Mouse (Mus musculus): ENCODE measurements around the gene Taf15. TPM values are rescaled to one million over a fixed set of nuclear protein-coding genes. Genes with fewer than 3 reads are reported as not detected.

The Taf15 gene
- polyA plus RNA-seq, 1 experiment from 2014 or later, result 150 TPM

DNA sequence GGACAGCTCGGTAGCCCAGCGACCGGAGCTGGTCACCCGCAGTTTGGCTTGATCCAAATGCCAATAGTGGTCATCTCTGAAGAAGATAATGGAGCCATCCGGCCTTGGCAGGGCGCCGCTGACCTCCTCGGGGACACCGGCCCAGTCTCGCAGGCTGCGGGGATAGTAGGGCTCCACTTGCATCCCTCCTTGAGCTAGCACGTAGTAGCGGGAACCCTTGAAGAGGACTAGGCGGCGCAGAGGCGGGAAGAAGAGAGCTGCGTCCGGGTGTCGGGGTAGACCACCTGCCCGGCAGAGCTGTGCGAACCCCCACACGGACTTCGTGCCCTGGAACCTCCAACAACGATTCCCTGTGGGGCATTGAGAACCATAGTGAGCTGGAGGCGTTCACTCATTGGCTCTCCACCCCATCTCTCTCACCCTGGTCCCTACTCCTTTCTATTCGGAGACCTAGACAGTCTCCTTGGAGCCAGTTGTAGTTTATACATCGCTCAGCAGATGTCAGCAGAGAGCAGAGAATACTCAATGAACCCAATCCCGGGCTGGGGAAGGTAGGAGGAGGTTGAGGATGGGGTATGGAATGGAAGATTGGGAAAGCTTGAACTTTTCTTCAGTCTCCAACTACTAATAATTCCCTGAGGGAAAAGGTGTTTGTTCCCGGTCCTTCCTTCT, 30.2 kb upstream of the Taf15 start:
- peaks cover 21% of the 10 kb centered on the region for H3K27me3 ChIP-seq
- in situ Hi-C loops (cut with MboI; ENCODE audit: low pct_unique_long_range_greater_than_20kb), result loop anchor here (10.0 kb wide), 1 partner anchor 292 kb away; no protein-coding TSS in a partner anchor
- ATAC-seq (no peak), DNase-seq (ENCODE audit: low read depth, low spot score) (no peak)
- peak; percentile 86 for TF ChIP-seq CTCF (IDR thresholded peaks at IDR 0.05)
- ChIA-PET CTCF (interaction anchor here (0.6 to 3.0 kb wide), 12 partner anchors 9 to 75 kb away, joined by 3 to 16 read pairs (median 4); partner anchors contain the start of genes Mmp28 and Taf15), POLR2A (interaction anchor here (1.0 to 1.3 kb wide), 4 partner anchors 20 to 33 kb away, joined by 3 to 5 read pairs (median 4); partner anchors contain the start of genes Mmp28 and Taf15)

GRCm38 (mm10) chr11:83443824-83444223, 29.1 kb upstream of the Taf15 start:
- in situ Hi-C loops (cut with MboI; ENCODE audit: low pct_unique_long_range_greater_than_20kb), result loop anchor here (10.0 kb wide), 1 partner anchor 291 kb away; no protein-coding TSS in a partner anchor
- POLR2A ChIA-PET, result interaction anchor here (1.0 to 1.3 kb wide), 2 partner anchors 29 to 30 kb away, joined by 3 to 5 read pairs; partner anchors contain the start of gene Taf15
- TF ChIP-seq CTCF (IDR thresholded peaks at IDR 0.05), result no peak
- peaks cover 16% of the 10 kb centered on the region for H3K27me3 ChIP-seq
- DNase-seq (ENCODE audit: low read depth, low spot score) (no peak), ATAC-seq (no peak)
- CTCF ChIA-PET, result interaction anchor here (1.1 to 3.0 kb wide), 4 partner anchors 11 to 74 kb away, joined by 3 to 16 read pairs (median 9); partner anchors contain the start of gene Taf15

DNA sequence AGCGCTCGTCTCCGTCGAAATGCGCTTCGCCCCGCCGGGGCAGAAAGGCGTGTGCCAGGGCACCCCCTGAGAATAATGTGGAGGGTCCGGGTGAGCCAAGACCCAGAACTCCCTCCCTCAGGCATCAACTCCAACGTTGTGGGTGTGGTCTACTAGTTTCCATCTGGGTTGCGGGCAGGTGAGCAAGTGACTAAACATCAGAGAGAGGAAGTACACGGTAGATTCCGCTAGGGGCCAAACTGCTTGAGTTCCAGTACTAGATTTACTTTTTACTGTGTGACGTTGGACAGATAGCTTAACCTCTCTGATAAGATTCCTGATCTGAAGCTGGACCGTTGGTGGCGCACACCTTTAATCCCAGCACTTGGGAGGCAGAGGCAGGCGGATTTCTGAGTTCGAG, 27.9 kb upstream of the Taf15 start:
- no peak for ATAC-seq
- in situ Hi-C loops (cut with MboI; ENCODE audit: low pct_unique_long_range_greater_than_20kb), result loop anchor here (10.0 kb wide), 1 partner anchor 290 kb away; no protein-coding TSS in a partner anchor
- peaks cover 16% of the 10 kb centered on the region for H3K27me3 ChIP-seq
- no peak for DNase-seq (ENCODE audit: low read depth, low spot score)
- POLR2A ChIA-PET, result no interaction called here
- CTCF ChIA-PET, result interaction anchor here (1.8 kb wide), 1 partner anchor 27 kb away, joined by 11 read pairs; the partner anchor contains the start of gene Taf15
- no peak for TF ChIP-seq CTCF (IDR thresholded peaks at IDR 0.05)

DNA sequence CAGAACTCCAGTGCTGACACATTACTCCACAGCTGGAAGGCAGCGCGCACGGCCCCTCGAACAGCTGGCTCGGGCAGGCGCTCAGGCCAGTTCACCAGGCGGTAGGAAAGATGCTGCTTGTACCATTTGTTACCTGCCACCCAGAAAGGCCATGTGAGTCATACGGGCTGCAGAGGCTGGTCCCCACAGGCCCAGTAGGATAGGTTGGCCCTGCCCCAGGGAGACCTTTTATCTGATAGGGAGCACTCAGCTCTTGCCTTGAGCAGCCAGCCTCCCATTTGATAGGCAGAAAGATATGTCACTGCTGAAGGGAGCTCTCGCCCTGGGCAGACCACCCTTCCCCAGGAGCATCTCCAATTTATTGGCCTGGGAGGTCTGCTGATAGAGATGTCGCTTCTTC, 25.3 kb upstream of the Taf15 start:
- POLR2A ChIA-PET, result no interaction called here

GRCm38 (mm10) chr11:83448021-83448926, 24.6 kb upstream of the Taf15 start:
- TF ChIP-seq CTCF (IDR thresholded peaks at IDR 0.05), result no peak
- CTCF ChIA-PET, result no interaction called here
- no peak for ATAC-seq
- in situ Hi-C loops (cut with MboI; ENCODE audit: low pct_unique_long_range_greater_than_20kb), result loop anchor here (10.0 kb wide), 1 partner anchor 287 kb away; no protein-coding TSS in a partner anchor
- DNase-seq (ENCODE audit: low read depth, low spot score), result no peak
- no peaks in the 10 kb centered on the region for H3K27me3 ChIP-seq
- POLR2A ChIA-PET, result no interaction called here

More for the DNA sequence above, 25.3 kb upstream of the Taf15 start:
- DNase-seq (ENCODE audit: low read depth, low spot score) (no peak), ATAC-seq (no peak)
- in situ Hi-C loops (cut with MboI; ENCODE audit: low pct_unique_long_range_greater_than_20kb), result loop anchor here (10.0 kb wide), 1 partner anchor 287 kb away; no protein-coding TSS in a partner anchor
- CTCF ChIA-PET, result no interaction called here
- TF ChIP-seq CTCF (IDR thresholded peaks at IDR 0.05), result no peak
- H3K27me3 ChIP-seq, result peaks cover 2% of the 10 kb centered on the region

- ChIA-PET POLR2A (no interaction called here), CTCF (no interaction called here)
- no peak for DNase-seq (ENCODE audit: low read depth, low spot score)
- no peaks in the 10 kb centered on the region for H3K27me3 ChIP-seq
- ATAC-seq, result no peak
- in situ Hi-C loops (cut with MboI; ENCODE audit: low pct_unique_long_range_greater_than_20kb), result loop anchor here (10.0 kb wide), 1 partner anchor 286 kb away; no protein-coding TSS in a partner anchor
- TF ChIP-seq CTCF (IDR thresholded peaks at IDR 0.05), result no peak
These were observed 24.0 kb upstream of the Taf15 start for GRCm38 (mm10) chr11:83448927-83449236.

DNA sequence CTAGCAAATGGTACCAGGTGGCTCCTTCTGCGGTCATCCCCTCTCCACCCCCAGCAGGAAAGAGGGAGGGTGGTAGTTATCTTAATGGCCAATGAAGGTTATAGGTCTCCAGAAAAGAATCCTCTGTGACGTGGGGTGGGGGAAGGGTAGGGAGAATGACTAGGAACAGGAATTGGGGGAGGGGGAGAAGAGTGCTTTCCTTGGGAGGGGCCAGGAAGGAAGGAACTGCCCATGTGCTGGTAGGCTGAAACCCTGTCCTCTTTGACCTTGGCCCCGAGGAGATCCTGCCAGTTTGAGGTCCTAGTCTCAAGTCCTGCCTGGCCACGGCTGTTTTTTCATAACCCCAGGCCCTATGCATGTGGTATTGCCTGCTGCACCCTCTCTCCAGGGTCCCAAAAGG, 23.6 kb upstream of the Taf15 start:
- DNase-seq (ENCODE audit: low read depth, low spot score) (no peak), ATAC-seq (no peak)
- POLR2A ChIA-PET, result no interaction called here
- TF ChIP-seq CTCF (IDR thresholded peaks at IDR 0.05), result no peak
- CTCF ChIA-PET, result interaction anchor here (1.0 kb wide), 1 partner anchor 19 kb away, joined by 3 read pairs; no protein-coding TSS in a partner anchor
- in situ Hi-C loops (cut with MboI; ENCODE audit: low pct_unique_long_range_greater_than_20kb), result loop anchor here (10.0 kb wide), 1 partner anchor 286 kb away; no protein-coding TSS in a partner anchor
- no peaks in the 10 kb centered on the region for H3K27me3 ChIP-seq

DNA sequence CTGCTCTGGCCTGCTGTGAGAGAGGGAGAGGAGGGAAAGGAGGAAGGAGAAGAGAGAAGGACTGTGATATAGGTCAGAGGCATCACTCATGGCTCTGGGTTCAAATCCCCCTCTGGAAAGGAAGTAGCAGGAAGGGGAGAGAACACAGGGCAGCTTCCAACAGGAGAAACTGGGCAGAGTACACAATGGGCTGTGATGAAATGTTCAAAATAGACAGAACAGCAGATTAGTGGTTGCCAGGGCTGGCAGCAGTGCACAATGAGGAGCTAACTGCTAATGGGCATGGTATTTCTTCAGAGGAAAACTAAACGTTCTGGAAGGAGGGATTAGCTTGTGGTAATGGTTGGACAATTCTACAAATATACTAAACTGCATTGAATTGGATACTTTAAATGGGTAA, 22.3 kb upstream of the Taf15 start:
- TF ChIP-seq CTCF (IDR thresholded peaks at IDR 0.05), result no peak
- no peak for DNase-seq (ENCODE audit: low read depth, low spot score)
- ChIA-PET CTCF (interaction anchor here (1.0 to 1.7 kb wide), 2 partner anchors 21 to 23 kb away, joined by 3 to 6 read pairs; no protein-coding TSS in a partner anchor), POLR2A (no interaction called here)
- no peaks in the 10 kb centered on the region for H3K27me3 ChIP-seq
- in situ Hi-C loops (cut with MboI; ENCODE audit: low pct_unique_long_range_greater_than_20kb), result no loop called here
- ATAC-seq, result no peak

DNA sequence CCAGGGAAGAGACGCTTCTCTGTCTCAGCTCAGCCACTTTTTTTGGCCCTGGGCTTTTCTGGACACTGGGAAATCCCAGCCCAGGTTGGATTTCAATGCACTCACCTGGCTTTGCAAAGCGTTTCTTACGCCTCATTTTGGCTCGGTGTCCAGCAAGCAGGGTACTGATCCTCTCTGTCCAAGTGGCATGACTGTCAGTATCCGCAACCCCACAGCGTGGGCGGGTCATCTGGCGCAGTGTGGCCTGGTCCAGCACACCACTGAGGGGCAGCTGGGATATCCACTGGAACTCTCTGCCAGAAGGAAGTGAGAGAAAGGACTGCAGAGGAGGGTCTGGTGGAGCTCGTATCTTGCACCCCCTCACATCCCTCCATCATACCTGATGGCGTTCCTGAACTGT, 21.6 kb upstream of the Taf15 start:
- H3K27me3 ChIP-seq, result no peaks in the 10 kb centered on the region
- ATAC-seq (no peak), DNase-seq (ENCODE audit: low read depth, low spot score) (no peak)
- ChIA-PET POLR2A (interaction anchor here (0.6 kb wide), 1 partner anchor 403 kb away, joined by 3 read pairs; no protein-coding TSS in a partner anchor), CTCF (interaction anchor here (1.0 to 1.7 kb wide), 3 partner anchors 10 to 23 kb away, joined by 3 to 6 read pairs (median 4); no protein-coding TSS in a partner anchor)
- in situ Hi-C loops (cut with MboI; ENCODE audit: low pct_unique_long_range_greater_than_20kb), result no loop called here
- no peak for TF ChIP-seq CTCF (IDR thresholded peaks at IDR 0.05)

DNA sequence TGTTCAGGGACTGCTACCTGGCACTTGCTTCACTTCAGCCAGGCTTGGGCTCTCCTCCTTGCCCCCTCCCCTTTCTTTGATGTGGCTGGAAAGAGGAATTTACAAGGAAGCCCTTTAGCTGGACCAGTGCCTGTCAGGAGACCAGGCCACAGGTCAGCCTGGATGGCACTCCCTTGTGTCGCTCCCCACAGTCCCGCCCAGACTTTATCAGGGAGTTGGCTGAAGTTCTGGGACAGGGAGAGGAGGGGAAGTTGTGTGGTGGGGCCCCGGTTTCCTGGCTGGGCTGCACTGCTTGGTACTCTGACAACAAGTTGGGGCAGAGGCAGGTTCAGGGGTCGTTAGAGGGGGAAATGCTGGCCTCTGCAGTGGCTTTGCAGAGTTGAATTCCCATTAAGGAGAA, 18.3 kb upstream of the Taf15 start:
- POLR2A ChIA-PET, result no interaction called here
- DNase-seq (ENCODE audit: low read depth, low spot score), result no peak

More for the DNA sequence above, 18.3 kb upstream of the Taf15 start:
- in situ Hi-C loops (cut with MboI; ENCODE audit: low pct_unique_long_range_greater_than_20kb), result no loop called here
- CTCF ChIA-PET, result interaction anchor here (3.3 kb wide), 1 partner anchor 12 kb away, joined by 14 read pairs; no protein-coding TSS in a partner anchor
- TF ChIP-seq CTCF (IDR thresholded peaks at IDR 0.05), result no peak
- H3K27me3 ChIP-seq, result no peaks in the 10 kb centered on the region
- no peak for ATAC-seq

Data from Patski (cell line).